ENCODE assay signal across 9 mouse cellular contexts in the genomic region with DNA sequence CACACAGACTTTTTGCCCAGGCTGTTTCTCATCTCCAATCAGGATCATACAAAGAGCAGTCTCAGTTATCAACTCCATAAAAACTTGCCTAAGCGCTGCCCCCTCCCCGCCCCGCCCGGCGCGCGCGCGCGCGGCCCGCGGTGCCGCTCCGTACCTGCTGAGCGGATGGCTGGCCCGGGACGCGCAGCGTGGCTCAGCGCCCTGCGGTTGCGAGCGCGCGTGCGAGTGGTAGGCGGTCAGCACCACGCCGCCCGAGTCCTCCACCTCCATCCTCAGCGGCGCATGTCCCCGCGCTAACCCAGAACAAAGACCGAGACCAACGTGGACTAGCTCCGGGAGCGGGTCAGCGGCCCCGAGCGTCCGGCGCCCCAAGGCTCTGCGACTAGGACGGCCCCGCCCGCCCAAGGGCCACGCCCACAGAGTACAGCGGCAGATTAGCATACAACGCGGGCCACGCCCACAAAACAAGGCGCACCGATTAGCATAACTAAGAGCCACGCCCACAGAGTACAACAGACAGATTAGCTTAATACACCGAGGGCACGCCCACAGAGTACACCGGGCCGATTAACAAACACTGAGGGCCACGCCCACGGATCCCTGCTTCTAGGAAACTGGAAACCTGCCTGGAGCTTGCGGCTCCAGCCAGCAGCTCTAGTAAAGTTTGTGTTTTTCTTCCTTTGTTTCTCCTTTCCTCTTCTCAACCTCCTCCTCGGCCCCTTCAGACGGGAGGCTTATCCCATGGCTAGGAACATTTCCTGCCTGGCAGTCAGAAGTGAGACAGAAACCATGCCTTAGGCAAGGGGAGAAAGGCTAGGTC. TPM values are rescaled to one million over a fixed set of nuclear protein-coding genes. Genes with fewer than 3 reads are reported as not detected.
DNase-seq lines count a peak whose midpoint lies in the region; ATAC-seq lines count a peak whose summit lies in the region.
"Had no signal": no experiment of that assay in that cellular context is flagged by ENCODE, and none has a peak within 500 bp of the region (broad histone marks: within the 10 kb centered on the region; RNA-seq: fewer than 3 reads in every experiment).

TSS of gene Arhgap28 (minus strand) at position 380 of the 820 bp plus-strand sequence.

- peak within 1 kb of the TSS; percentile 50; the same call in 1 of the 2 replicates for H3K27ac ChIP-seq in forebrain, embryonic 11.5 days (ENCODE audit: low read depth, low read length)
- H3K27ac ChIP-seq in heart, embryonic 15.5 days, result peak within 1 kb of the TSS; percentile 86
- peak within 1 kb of the TSS; percentile 47 for H3K27ac ChIP-seq in liver, embryonic 13.5 days
- H3K27ac ChIP-seq in stomach, embryonic 14.5 days (ENCODE audit: low read length), result peak within 1 kb of the TSS; percentile 98

- 0% methylated on average over 64 of the region's 65 CpGs for WGBS in forebrain, embryonic 11.5 days
- under 1% methylated on average over 64 of the region's 65 CpGs for WGBS in heart, embryonic 15.5 days
- WGBS in liver, embryonic 13.5 days (ENCODE audit: insufficient replicate concordance), result under 1% methylated on average over 52 of the region's 65 CpGs
- WGBS in stomach, embryonic 14.5 days, result 1% methylated on average over 64 of the region's 65 CpGs

- no peaks in the 10 kb centered on the region for H3K9me3 ChIP-seq in forebrain, embryonic 11.5 days (ENCODE audit: control insufficient read depth, low read length)
- no peaks in the 10 kb centered on the region for H3K9me3 ChIP-seq in heart, embryonic 15.5 days (replicated peaks)
- H3K9me3 ChIP-seq in liver, embryonic 13.5 days (replicated peaks), result no peaks in the 10 kb centered on the region
- no peaks in the 10 kb centered on the region for H3K9me3 ChIP-seq in stomach, embryonic 14.5 days (ENCODE audit: control insufficient read depth, low read depth, low read length)

- no peaks in the 10 kb centered on the region for H3K36me3 ChIP-seq in forebrain, embryonic 11.5 days (ENCODE audit: control insufficient read depth, insufficient read depth, low read length)
- H3K36me3 ChIP-seq in heart, embryonic 15.5 days, result no peaks in the 10 kb centered on the region
- no peaks in the 10 kb centered on the region for H3K36me3 ChIP-seq in liver, embryonic 13.5 days
- no peaks in the 10 kb centered on the region for H3K36me3 ChIP-seq in stomach, embryonic 14.5 days (ENCODE audit: control insufficient read depth, insufficient read depth, low read length)

- no peaks in the 10 kb centered on the region for H3K4me1 ChIP-seq in forebrain, embryonic 11.5 days (replicated peaks; ENCODE audit: control insufficient read depth, insufficient read depth, low read length)
- H3K4me1 ChIP-seq in heart, embryonic 15.5 days (replicated peaks), result peaks cover 16% of the 10 kb centered on the region
- peaks cover 17% of the 10 kb centered on the region for H3K4me1 ChIP-seq in liver, embryonic 13.5 days (replicated peaks)
- peaks cover 28% of the 10 kb centered on the region for H3K4me1 ChIP-seq in stomach, embryonic 14.5 days (ENCODE audit: control insufficient read depth, insufficient read depth, low read length)

- ATAC-seq in forebrain, embryonic 11.5 days (replicated peaks; ENCODE audit: low FRiP score), result peak; percentile 96
- ATAC-seq in heart, embryonic 15.5 days (replicated peaks; ENCODE audit: insufficient number of reproducible peaks, insufficient read depth, low FRiP score, low read depth), result peak; percentile 94
- peak; percentile 91 for ATAC-seq in liver, embryonic 13.5 days (ENCODE audit: low read depth)
- ATAC-seq in stomach, embryonic 14.5 days (ENCODE audit: insufficient number of reproducible peaks, insufficient read depth, low FRiP score, low read depth), result peak; percentile 93

- H3K27me3 ChIP-seq in forebrain, embryonic 11.5 days (ENCODE audit: control insufficient read depth, insufficient read depth, low read length), result no peaks in the 10 kb centered on the region
- H3K27me3 ChIP-seq in heart, embryonic 15.5 days, result no peaks in the 10 kb centered on the region
- H3K27me3 ChIP-seq in liver, embryonic 13.5 days, result peaks cover 14% of the 10 kb centered on the region; the same call in 1 of the 2 replicates
- H3K27me3 ChIP-seq in stomach, embryonic 14.5 days (ENCODE audit: control insufficient read depth, insufficient read depth, low read length), result no peaks in the 10 kb centered on the region
- H3K27me3 ChIP-seq: CH12.LX had no signal

- peak; percentile 37 to 44 for DNase-seq in B cell, adult 2 months
- peak; percentile 92 for DNase-seq in c-Kit-positive CD71-negative TER-119-negative erythroid progenitor cells, embryonic 14.5 days (ENCODE audit: low read depth)
- peak; percentile 95 for DNase-seq in forebrain, embryonic 11.5 days (ENCODE audit: low spot score)
- peak; percentile 98 for DNase-seq in kidney, postnatal 25 days
- DNase-seq in liver, embryonic 13.5 days, result peak; percentile 87
- DNase-seq in natural killer cell, adult 2 months (ENCODE audit: low spot score in 2 of 2), result peak; percentile 48 to 55

- peak within 1 kb of the TSS; percentile 68 for H3K4me2 ChIP-seq in forebrain, embryonic 11.5 days (ENCODE audit: low read depth, low read length, severe bottlenecking)
- H3K4me2 ChIP-seq in heart, embryonic 15.5 days, result peak within 1 kb of the TSS; percentile 78
- H3K4me2 ChIP-seq in liver, embryonic 13.5 days, result peak within 1 kb of the TSS; percentile 83
- H3K4me2 ChIP-seq in stomach, embryonic 14.5 days (replicated peaks; ENCODE audit: low read depth, low read length), result peak within 1 kb of the TSS; percentile 62

- H3K9ac ChIP-seq in forebrain, embryonic 11.5 days (ENCODE audit: low read length), result peak within 1 kb of the TSS; percentile 75
- H3K9ac ChIP-seq in heart, embryonic 15.5 days, result peak within 1 kb of the TSS; percentile 71
- H3K9ac ChIP-seq in liver, embryonic 13.5 days, result peak within 1 kb of the TSS; percentile 59
- peak within 1 kb of the TSS; percentile 73 for H3K9ac ChIP-seq in stomach, embryonic 14.5 days (replicated peaks; ENCODE audit: low read depth, low read length)

- H3K4me3 ChIP-seq in forebrain, embryonic 11.5 days (ENCODE audit: low read depth, low read length), result peak within 1 kb of the TSS; percentile 68
- H3K4me3 ChIP-seq in heart, embryonic 15.5 days, result peak within 1 kb of the TSS; percentile 71
- peak within 1 kb of the TSS; percentile 63 for H3K4me3 ChIP-seq in liver, embryonic 13.5 days (replicated peaks)
- peak within 1 kb of the TSS; percentile 72 for H3K4me3 ChIP-seq in stomach, embryonic 14.5 days (ENCODE audit: low read depth, low read length)

RNA-seq across cellular contexts. Expression of gene Arhgap28, which starts in this region (rescaled TPM):
- polyA plus RNA-seq in forebrain, embryonic 11.5 days (2014; fragmentation: Nextera tagmentation; extraction: Ambion mirVana), result 20.8 and 21.9 TPM in 2 replicates
- polyA plus RNA-seq in heart, embryonic 15.5 days (2015; fragmentation: Nextera tagmentation; extraction: Ambion mirVana), result 11.6 and 16.3 TPM in 2 replicates
- 1.8 and 2.1 TPM in 2 replicates for polyA plus RNA-seq in liver, embryonic 13.5 days (2015; fragmentation: Nextera tagmentation; extraction: Ambion mirVana)
- 43.3 and 45.3 TPM in 2 replicates for polyA plus RNA-seq in stomach, embryonic 14.5 days (2014; fragmentation: Nextera tagmentation; extraction: Ambion mirVana)

Comparison
In these comparisons a context has a peak if more than half of its experiments do, and no peak if none do; other contexts are left out.
1. Peak in every context shown above with its lines: DNase-seq, ATAC-seq, H3K4me3 ChIP-seq and H3K27ac ChIP-seq.
2. DNase-seq: peak in every context shown above with its lines; median percentile 98 in kidney, postnatal 25 days; 95 in forebrain, embryonic 11.5 days; 92 in c-Kit-positive CD71-negative TER-119-negative erythroid progenitor cells, embryonic 14.5 days; 87 in liver, embryonic 13.5 days; 52 in natural killer cell, adult 2 months; 40 in B cell, adult 2 months.
3. H3K27ac ChIP-seq: peak in every context shown above with its lines; median percentile 98 in stomach, embryonic 14.5 days; 86 in heart, embryonic 15.5 days; 50 in forebrain, embryonic 11.5 days; 47 in liver, embryonic 13.5 days.